Mouse (Mus musculus) adrenal gland, postnatal 36 days (tissue): Measurements from ENCODE around the gene Id1. TPM values are rescaled to one million over a fixed set of nuclear protein-coding genes. Genes with fewer than 3 reads are reported as not detected.
A peak's percentile ranks its signal among the peaks of the same experiment; 100 is the strongest.

Source experiments
- DNase-seq, 2 experiments: peaks; one replicate each; pipeline ENCODE4 v3.0.0; 2021; ENCODE audit warnings: mixed read lengths in 1 of 2
- total RNA-seq, 2 experiments: library from RNA; stranded (reverse); gene quantifications; 2 replicates each; pipeline ENCODE4 v1.2.3; 2021

Gene Id1
- total RNA-seq, 2 experiments from 2014 or later: 68.4 to 105 TPM

DNA sequence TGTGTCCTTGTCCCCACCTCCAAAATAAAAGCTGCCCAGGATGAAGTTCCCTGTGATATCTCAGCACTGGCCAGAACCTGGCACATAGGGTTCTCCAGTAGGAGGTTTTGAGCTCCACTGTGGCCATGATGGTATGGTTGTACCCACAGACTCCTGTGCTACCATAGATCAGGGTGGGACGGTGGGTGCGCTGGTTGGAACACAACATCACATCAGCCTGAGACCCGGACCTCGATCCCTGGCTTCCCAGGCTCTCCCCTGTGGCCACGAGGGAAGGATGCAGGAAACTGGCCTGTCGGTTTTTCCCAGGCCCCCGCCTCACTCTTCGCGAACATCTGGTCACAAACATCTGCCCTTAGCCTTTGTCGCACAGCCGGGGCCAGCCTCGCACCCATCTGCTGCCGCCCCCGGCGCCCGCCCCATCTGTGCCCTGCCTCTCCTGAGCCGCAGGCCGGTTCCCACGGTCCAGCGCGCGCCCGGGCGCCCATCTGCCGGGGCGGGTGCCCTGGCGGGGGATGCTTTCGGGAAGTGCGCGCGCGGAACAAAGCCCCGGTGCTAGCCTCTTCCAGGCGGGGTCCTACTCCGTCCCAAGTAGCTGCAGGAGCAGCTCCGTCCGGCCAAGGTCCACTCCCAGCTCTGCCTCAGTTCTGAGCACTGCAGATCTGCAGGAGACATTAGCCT is 12.3 kb upstream of the Id1 start:
- peak; percentile 57 to 70 for DNase-seq

GRCm38 (mm10) chr2:152724332-152724723 is 11.7 kb upstream of the Id1 start:
- no peak for DNase-seq

DNA sequence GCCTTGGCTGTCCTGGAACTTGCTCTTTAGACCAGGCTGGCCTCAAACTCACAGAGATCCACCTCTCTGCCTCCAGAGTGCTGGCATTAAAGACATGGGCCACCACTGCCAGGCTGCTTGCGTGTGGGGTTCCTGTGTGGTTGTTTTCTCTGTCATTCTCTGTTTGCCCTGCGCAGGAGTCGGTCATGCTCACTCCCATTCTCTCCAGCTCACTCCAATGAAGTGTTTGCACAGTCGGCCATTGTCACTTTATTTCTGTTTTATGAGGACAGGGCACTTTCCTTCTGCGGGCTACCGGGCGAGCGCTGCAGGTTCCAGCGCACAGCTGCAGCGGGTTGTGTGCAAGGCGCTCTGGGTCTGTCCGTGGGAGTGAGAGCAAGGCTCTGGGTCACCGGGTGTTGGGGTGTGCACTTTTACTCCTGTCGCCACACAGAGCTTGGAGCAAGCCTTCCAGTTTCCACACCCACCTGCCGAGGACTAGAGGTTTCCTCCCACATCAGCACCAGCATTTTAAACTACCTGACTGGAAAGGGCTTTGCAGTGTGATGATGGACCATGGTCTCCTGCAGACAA is 10.8 kb upstream of the Id1 start:
- no peak for DNase-seq

GRCm38 (mm10) chr2:152726213-152726612 is 9.8 kb upstream of the Id1 start:
- DNase-seq: no peak

DNA sequence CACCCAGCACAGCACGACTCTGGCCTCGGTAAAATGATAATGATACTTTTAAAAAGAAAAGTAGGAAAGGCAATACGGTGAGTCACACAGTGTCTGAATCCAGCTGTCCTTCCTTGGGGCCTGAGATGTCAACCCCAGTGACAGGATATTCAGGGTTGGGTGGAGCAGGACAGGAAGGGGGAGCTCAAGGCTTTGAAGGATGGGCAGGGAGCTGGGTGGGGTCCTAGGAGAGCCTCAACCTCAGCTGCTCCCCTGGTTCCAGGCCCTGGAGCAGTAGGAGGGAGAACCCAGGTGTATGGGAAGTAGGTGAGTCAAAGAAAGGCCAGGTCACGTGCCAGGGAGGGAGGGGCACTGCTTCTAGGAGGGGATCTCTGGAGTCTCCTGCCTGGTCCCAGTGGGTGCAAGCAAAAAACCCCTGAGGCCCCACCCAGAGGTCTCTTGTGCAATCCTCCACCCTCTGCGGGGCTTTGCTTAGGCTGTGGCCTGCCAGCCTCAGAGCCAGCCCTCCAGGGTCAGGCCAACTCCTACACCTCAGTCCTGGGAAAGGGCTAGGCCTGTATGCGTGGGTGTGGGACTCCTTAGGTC is 9.2 kb upstream of the Id1 start:
- peak in 1 of 2 experiments; percentile 26 for DNase-seq

GRCm38 (mm10) chr2:152727795-152728510 is 8.1 kb upstream of the Id1 start:
- peak; percentile 28 to 63 for DNase-seq

DNA sequence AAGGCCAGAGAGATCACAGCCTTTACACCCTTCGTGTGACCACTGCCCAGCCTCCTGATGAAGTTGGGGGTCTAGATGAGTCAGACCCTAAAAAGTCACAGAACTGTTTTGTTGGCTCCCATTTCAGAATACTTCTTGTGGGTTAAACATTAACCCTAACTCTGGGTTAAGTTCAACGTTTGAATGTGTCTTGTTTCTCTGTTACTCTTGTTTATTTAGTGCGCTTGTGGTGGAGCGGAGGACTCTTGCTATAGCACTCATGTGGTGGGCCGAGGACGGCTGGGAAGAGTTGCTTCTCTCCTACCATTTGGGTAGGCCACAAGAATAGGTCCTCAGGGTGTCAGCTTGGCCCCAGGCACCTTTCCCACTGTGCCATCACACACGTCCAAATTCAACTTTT is 7.5 kb upstream of the Id1 start:
- DNase-seq: no peak

GRCm38 (mm10) chr2:152729013-152729635 is 6.9 kb upstream of the Id1 start:
- DNase-seq: no peak

GRCm38 (mm10) chr2:152729636-152730020 is 6.4 kb upstream of the Id1 start:
- DNase-seq: peak; percentile 75 to 79

DNA sequence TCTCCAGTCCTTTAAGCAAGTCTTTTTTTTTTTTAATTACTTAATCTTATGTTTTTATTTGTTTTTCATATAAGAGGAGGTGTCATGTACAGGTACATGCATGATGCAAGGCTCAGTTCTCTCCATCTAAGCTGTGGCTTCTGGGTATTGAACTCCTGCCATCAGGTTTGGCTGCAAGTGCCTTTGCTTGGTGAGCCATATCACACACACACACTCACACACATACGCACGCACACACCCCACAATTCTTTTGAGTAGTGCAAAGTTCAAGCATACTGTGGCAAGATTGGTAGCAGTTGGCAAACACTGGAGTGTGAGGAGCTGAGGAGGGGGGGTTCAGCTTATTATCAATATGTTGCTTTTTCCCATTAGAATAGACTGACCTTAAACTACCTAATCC is 2.9 kb upstream of the Id1 start:
- DNase-seq: no peak

GRCm38 (mm10) chr2:152734501-152734900 is 1.6 kb upstream of the Id1 start:
- no peak for DNase-seq

DNA sequence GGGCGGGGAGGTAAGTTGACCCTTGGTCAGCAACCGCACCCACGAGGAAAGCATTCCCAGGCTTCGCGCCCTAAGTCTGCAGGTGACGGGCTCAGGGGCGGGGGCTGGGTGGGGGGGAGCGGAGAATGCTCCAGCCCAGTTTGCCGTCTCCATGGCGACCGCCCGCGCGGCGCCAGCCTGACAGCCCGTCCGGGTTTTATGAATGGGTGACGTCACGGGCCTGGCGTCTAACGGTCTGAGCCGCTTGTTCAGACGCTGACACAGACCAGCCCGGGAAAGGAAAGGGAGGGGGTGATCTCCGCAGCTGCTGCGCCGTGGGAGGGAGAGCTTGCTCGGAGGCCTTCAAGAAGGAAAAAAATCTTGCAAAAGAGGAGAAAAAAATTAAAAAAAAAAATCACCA is 1.1 kb upstream of the Id1 start:
- peak; percentile 98 for DNase-seq

DNA sequence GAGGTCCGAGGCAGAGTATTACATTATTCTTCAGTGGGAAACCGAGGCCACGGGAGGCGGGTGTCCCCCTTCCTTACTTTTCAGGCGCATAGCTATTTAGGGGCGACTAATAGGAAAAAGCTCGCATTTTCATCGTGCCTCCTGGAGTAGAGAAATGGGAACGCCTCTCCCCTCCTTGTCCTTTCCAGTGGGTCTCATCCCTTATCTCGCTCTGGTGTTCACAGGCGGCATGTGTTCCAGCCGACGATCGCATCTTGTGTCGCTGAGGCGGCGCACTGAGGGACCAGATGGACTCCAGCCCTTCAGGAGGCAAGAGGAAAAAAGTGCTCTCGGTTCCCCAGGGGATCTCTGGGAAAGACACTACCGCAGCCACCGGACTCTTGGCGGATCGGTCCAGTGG is 697 bp downstream of the Id1 start:
- DNase-seq: peak; percentile 44 to 53

DNA sequence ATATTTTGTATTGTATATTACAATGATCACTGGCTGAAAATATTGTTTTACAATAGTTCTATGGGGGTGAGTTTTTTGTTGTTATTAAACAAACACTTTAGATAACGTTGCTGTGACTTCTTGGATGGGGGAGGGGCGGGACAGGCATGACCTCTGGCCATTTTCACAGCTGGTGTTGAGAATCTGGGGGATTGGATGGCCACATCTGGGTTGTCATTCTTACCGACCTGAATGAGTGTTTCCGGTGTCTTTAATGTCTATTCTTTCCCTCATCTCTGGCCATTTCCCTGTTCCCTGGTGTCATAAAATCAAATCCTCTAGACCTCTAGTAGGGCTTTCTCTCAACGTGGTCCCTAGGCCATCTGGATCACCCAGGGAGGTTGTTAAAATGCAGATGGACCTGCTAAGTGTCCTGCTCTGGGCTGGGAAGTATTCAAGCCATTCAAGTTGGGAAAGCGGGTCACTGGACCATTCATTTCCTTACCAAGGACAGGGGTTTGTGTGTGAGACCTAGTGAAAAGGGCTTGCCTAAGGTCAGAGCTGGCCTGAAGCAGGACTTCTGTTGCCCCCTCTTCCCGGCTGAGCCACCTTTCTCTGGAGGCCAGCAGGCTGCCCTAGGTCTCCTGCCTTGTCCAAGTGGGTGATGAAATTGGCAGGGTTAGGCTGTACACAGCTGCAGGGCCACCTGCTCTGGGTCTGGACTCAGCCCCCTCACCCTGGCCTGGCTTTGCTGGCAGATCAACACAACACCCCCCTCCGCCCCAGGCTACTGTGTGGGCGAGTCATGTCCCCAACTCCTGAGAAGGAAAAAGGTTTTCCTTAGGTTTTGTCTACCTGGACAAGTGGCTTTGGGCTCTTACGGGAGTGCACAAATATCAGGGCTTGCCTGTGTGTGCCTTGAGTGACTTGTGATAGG is 1.5 kb downstream of the Id1 start:
- peak; percentile 31 to 62 for DNase-seq

DNA sequence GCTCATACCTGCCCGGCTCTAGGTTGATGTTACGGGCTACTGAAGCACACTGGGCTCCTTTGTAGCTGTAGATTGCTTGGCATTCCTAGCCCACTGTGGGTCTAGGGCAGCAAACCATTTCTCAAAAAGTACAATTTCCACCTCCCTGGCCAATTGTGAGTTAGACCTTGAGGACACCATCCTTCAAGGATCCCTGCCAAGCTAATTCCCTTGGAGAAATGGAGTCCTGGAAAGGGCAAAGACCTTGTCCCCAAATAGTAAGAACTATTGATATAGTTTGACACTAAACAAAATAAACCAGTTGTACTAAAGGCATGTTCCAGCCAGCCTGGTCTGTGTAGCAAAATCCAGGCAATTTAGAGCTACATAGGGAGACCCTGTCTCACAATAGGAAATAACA is 2.3 kb downstream of the Id1 start:
- peak in 1 of 2 experiments; percentile 25 for DNase-seq

DNA sequence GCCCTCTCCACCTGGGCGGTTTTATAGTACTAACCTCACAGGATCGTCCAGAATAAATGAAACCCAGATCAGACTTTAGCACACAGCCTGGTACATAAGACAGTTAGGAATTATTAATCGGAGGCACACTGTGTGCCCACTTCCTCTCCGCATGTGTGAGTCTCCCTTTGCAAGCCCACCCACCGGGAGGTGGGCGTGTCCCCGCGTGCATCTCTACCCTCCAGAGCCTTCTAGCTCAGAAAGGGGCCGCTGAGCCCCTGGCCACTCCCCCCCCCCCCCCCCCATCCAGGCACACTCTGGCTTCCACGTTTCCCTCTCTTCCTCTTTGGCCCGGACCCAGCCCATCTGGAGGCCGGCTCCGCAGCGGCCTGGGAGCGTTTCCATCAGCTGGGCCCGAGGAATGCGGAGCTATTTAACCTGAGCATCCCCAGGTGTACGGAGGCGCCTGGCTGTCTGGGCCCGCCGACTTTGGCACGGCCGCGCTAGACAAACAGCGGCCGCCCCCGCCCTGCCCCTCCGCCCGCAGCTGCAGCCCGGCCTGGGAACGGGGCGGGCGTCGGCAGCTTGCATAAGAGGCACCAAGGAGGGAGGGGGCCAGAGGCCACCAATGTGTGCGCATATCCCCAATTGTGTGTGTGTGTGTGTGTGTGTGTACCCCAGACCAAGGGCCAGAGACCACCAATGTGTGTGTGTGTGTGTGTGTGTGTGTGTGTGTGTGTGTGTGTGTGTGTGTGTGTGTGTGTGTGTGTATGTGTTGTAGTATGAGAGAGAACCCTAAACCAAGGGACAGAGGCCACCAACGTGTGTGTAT is 3.2 kb downstream of the Id1 start:
- peak; percentile 69 to 85 for DNase-seq

GRCm38 (mm10) chr2:152739842-152740260 is 3.8 kb downstream of the Id1 start:
- peak in 1 of 2 experiments; percentile 46 for DNase-seq

DNA sequence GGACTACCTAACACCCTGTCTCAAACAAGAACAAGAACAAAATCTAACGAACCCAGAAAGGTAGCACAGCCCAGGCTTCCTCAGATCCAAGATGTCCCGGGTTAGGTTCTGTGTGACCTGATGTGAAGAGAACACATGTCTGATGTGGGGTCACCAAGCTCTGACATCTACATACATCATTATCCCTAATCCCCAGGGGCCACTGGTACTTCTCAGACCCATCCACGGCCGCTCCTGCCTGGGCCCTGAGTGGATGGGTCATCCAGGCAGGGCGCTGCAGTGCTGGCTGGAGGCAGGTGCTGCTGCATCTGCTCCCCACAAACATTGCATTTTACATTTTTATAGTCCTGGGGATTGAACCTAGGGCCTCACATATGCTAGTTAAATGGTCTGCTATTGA is 4.4 kb downstream of the Id1 start:
- no peak for DNase-seq

DNA sequence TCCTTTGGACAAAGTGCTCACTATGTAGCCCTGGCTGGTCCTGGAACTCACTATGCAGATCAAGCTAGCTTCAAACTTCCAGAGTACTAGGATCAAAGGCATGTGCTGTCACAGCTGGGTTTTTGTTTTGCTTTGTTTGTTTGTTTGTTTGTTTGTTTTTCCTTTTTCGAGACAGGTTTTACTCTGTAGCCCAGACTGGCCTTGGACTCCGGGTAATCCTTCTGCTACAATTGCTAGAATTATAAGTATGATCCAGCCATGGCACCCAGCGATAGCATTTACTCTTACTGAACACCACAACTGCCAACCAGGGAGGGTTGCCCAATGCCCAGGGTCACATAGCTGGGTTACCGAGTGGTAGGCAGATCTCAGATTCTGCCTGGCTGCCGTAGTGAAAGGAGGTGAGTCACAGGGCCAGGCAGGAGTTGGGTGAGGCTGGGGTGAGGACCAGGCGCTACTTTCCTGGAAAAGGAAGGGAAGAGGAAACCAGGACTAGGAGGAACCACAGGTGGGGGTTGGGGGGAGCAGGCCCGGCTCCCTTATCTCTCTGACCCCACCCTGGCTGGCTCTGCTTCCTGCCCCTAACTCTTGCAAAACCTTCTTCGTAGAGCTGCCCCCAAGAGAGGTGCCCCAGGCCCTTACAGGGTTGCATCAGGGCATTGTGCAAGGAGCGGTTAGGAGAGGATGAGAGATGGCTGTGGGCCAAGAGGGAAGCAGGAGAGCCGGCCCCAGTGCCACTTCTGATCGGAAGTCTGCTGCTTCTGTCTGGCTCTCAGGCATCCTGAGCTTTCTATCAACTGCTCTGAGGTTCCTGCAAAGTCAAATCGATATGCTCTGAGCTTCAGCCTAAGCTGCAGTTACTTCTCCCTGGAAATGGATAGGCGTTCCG is 5.3 kb downstream of the Id1 start:
- peak; percentile 84 to 85 for DNase-seq

GRCm38 (mm10) chr2:152742435-152742834 is 6.4 kb downstream of the Id1 start:
- peak; percentile 79 to 86 for DNase-seq
